Mouse (Mus musculus): ENCODE data around the gene Asb4.

The Asb4 gene

DNA sequence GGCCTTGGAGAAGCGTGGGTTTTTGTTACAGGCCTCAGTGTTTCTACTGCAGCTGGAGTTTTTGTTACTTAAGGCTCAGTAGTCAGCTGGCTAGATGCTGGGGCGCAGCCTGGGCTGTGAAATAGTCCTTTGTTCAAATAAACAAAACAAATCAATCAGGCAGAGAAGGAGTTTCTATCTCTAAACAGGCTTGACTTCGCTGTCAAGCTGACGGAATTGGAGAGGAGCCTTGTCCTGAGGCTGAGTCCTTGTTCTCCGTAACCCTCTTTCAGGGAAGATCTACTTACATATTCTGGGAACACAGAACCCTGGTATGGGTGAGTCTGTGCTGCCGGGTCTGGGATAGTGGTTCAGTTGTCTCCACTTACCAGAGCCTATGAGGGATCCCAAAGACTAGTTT is 64.4 kb downstream of the Asb4 start:
- DNase-seq, result no peak

DNA sequence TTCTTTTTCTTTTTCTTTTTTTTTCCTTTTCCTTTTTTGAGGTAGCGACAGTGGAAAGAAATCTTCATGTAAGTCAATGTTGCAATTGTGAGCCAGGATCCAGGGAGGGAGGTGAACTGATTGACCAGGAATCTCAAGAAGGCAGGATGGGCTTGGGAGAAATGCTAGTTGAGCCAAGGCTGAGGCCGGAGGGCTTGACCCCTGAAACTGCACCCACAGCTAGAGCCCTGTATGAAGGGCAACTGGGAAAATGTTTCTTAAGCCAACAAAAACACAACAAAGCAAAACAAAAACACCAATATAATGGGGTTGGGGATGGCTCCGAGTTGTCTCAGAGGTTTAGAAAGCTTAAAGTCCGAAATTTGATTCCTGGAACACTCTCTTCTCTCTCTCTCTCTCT is 65.2 kb downstream of the Asb4 start:
- DNase-seq, result peak; percentile 41 to 68

DNA sequence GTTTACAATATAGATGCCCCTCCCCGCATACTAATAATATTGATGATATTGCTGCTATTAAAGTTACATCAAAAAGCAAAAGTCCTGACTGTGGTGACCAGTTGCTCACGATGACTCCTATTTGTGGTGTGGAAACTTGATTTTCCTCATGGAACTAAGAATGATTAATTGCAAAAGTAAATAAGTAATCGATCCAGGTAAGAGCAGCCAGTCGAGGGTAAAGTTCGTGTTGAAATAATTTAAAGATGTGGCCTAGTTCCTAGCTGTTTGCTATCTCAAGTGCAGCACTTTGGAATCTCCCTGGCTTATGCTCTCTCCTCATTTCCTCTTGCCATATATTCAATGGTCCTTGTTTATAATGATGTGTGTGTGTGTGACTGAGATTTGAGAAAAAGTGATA is 66.7 kb downstream of the Asb4 start:
- DNase-seq, result no peak

DNA sequence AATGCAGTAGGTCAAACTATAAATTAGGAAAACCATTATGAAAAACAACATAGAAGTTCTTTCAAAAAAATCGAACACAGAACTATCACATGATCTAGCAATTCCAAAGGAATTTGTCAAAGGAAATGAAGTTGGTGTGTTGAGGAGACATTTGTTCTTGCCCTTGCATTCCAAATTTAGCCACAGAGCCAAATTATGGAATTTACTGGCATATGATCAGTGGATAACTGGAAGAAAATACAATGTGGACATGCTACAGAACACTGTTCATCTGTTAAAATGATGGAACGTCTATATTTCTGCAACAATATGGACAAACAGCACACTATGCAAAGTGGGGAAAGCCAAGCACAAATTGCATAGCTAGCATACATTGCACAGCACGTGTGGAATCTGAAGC is 72.7 kb downstream of the Asb4 start:
- DNase-seq, result no peak

DNA sequence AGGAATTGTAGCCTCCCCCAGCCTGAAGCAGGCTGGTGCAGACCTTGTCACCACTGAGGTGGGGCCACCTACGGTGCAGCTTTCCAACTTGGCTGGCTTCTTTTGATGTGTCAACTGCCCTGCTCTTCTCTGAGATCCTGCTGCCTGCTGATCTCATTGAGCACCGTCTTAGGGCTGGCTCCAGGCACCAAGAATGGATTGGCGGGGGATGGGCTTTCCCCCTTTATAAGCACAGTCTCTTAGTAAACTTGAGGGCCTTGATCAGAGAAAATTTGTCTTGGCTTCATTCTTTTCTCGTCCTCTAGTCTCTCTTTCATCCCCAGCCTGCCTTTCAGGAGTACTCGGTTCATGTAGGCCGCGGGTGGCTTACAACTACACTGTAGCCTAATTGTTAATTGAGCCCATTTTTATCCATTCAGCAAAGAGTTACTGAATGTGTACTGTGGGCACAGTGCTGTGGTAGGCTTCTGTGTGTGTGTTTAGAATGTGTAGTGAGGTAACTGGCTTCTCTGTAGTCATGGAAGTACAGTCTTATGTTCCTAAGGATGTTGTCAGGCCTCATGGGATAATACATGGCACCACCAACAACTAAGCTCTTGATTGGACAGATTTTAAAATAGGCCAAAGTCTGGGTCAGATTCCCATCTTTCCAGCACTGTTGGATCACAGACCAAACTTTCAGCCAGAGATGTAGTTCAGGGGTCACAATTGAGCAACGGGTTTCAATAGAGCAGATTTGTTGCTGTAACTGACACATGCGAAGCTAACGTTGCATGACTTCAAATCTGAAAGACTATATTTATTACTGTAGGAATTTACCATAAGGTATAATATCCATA is 87.5 kb downstream of the Asb4 start:
- no peak for DNase-seq

DNA sequence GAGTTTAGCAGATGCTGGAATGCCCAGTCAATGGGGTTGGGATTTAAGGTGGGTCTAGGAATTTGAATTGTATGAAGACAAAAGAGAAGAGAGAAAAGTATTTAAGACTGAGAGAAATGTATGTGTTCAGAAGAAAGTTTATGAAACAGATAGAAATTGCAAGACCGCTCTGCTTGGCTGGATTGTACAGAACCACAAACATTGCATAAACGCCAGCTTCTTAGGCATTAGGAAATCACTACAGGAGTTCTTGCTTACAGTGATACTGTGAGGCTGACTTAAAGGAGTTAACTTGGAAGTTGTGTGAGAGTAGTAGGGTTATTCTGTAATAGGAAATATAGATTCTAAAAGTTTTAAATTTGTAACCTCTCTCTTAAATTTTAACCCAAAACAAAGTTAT is 89.5 kb downstream of the Asb4 start:
- no peak for DNase-seq

DNA sequence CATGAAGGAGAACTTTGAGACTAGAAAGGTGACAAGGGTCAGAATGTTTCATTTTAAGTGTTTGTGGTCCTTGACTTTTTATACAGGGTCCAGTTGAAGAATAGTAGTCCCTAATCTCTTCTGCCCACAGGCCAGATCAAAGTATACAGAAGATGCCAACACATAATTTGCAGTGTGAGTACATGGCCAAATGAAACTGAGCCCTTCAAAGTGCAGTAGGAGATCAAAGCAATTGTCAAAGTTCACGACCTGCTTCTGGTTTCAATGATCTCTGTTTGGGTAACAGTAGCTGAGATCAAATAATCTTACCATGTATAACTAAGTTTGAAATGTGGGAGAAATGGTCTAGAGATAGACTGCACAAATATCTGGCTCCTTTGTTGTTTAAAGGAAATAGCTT is 90.8 kb downstream of the Asb4 start:
- DNase-seq, result no peak

DNA sequence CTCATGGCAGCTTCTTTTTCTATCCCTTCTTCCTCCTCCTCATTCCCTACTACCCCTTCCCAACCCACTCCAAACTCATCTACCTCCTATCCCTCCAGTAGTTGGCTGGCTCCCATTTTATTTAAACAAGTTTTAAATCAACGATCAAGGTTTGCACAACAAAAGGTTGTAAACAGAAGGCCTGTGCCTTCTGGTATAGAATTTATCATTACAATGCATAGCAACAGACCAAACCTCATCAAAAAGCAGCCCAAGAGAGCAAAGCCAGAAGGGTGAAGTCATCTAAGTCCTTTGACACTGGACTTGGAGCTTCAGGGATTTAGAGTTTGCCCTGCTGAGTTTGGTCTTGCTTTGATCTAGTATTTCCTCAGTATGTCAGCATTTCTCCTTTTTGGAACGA is 97.9 kb downstream of the Asb4 start:
- DNase-seq, result no peak

DNA sequence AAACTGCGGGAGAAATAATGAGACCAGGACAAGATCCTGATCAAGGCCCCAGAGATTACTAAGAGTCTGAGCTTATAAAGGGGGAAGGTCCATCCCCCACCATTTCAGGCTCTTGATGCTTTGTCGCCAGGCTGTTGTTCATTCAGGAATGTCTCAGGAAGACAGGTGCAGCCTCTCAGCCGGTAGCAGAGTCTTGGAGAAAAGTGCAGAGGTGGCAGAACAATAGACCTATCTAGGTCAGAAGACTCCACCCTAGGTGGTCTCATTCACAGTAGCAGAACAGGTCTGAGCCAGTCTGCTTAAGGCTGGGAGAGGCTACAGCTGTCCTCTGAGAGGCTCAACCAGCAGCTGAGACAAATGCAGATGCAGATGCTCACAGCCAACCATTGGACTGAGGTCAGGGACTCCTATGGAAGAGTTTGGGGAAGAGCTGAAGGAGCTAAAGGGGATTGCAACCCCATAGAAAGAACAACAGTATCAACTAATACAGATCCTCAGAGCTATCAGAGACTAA is 99.1 kb downstream of the Asb4 start:
- no peak for DNase-seq

Measured in kidney, postnatal 25 days (tissue).